Mouse (Mus musculus) ovary, postnatal 36 days (tissue): Measurements from ENCODE around the gene Tmed4.

Experiments used
- DNase-seq: peaks from one replicate; pipeline ENCODE4 v3.0.0; 2022; ENCODE audit warnings: low spot score, mixed read lengths

The Tmed4 gene

GRCm38 (mm10) chr11:6274387-6275093, at the start of gene Tmed4:
Gene Tmed4, minus strand, starts transcription at chr11:6274870.
- peak; percentile 98 for DNase-seq

- DNase-seq, result no peak
Observed at GRCm38 (mm10) chr11:6323348-6323747, 48.7 kb upstream of the Tmed4 start.

- no peak for DNase-seq
Observed at GRCm38 (mm10) chr11:6322086-6322485, 47.4 kb upstream of the Tmed4 start.

- DNase-seq, result no peak
Observed at GRCm38 (mm10) chr11:6319374-6319773, 44.7 kb upstream of the Tmed4 start.

- no peak for DNase-seq
Observed at GRCm38 (mm10) chr11:6318559-6318958, 43.9 kb upstream of the Tmed4 start.

- no peak for DNase-seq
Observed at GRCm38 (mm10) chr11:6316821-6317220, 42.2 kb upstream of the Tmed4 start.

GRCm38 (mm10) chr11:6313874-6314406, 39.3 kb upstream of the Tmed4 start:
- no peak for DNase-seq

GRCm38 (mm10) chr11:6308181-6308580, 33.5 kb upstream of the Tmed4 start:
- DNase-seq, result no peak

- no peak for DNase-seq
Observed at GRCm38 (mm10) chr11:6305943-6306430, 31.3 kb upstream of the Tmed4 start.

GRCm38 (mm10) chr11:6302793-6303192, 28.1 kb upstream of the Tmed4 start:
- DNase-seq, result no peak

- no peak for DNase-seq
Observed at GRCm38 (mm10) chr11:6299435-6299834, 24.8 kb upstream of the Tmed4 start.

- no peak for DNase-seq
Observed at GRCm38 (mm10) chr11:6296077-6296476, 21.4 kb upstream of the Tmed4 start.

GRCm38 (mm10) chr11:6294632-6295031, 20.0 kb upstream of the Tmed4 start:
- no peak for DNase-seq

- DNase-seq, result no peak
Observed at GRCm38 (mm10) chr11:6293601-6294000, 18.9 kb upstream of the Tmed4 start.

GRCm38 (mm10) chr11:6292988-6293349, 18.3 kb upstream of the Tmed4 start:
- DNase-seq, result no peak

- DNase-seq, result no peak
Observed at GRCm38 (mm10) chr11:6292116-6292987, 17.7 kb upstream of the Tmed4 start.

- DNase-seq, result peak; percentile 98
Observed at GRCm38 (mm10) chr11:6291401-6292115, 16.9 kb upstream of the Tmed4 start, which contains the start of gene Ogdh. Gene Ogdh, plus strand, starts transcription at chr11:6291633.

- DNase-seq, result no peak
Observed at GRCm38 (mm10) chr11:6290883-6291282, 16.2 kb upstream of the Tmed4 start.

GRCm38 (mm10) chr11:6290138-6290537, 15.5 kb upstream of the Tmed4 start:
- no peak for DNase-seq

GRCm38 (mm10) chr11:6282940-6283339, 8.3 kb upstream of the Tmed4 start:
- DNase-seq, result no peak

- no peak for DNase-seq
Observed at GRCm38 (mm10) chr11:6276466-6276865, 1.8 kb upstream of the Tmed4 start.

GRCm38 (mm10) chr11:6275094-6275484, 419 bp upstream of the Tmed4 start:
- no peak for DNase-seq
